Mouse (Mus musculus) intestine, embryonic 14.5 days (tissue): ENCODE measurements at regions not wholly inside any gene's neighbourhood (a gene's known extent, or its start where the extent isn't known, plus 50 kb on each side); places are given as distances from the start of the nearest gene placed in this dataset.

ENCODE experiments used
- ATAC-seq: fragments of 200-750 bp; cut with Nextera tagmentation; replicated peaks from 2 replicates; pipeline ENCODE4 v1.8.0; 2017; ENCODE audit warnings: low read depth, moderate number of reproducible peaks, moderate TSS enrichment, moderate library complexity; ENCODE audit not compliant: low FRiP score, low TSS enrichment
- DNase-seq: peaks from one replicate; pipeline ENCODE4 v3.0.0-alpha.2; 2018; ENCODE audit warnings: low spot score
- H3K27ac ChIP-seq: fragments of 300-500 bp; sonication (generic); 2 replicates; pipeline ENCODE4 v1.5.1; 2014; ENCODE audit warnings: low read depth, mild to moderate bottlenecking, control low read depth
- H3K27me3 ChIP-seq: fragments of 300-500 bp; sonication (generic); replicated peaks from 2 replicates; pipeline ENCODE4 v1.6.1; 2014; ENCODE audit warnings: low read length, control low read depth; ENCODE audit not compliant: control insufficient read depth, insufficient read depth
- H3K36me3 ChIP-seq: fragments of 300-500 bp; sonication (generic); 2 replicates; pipeline ENCODE4 v1.6.1; 2014; ENCODE audit warnings: low read length, control low read depth; ENCODE audit not compliant: control insufficient read depth, insufficient read depth
- H3K4me1 ChIP-seq: fragments of 300-500 bp; sonication (generic); replicated peaks from 2 replicates; pipeline ENCODE4 v1.6.1; 2014; ENCODE audit warnings: low read length, control low read depth, mixed read lengths; ENCODE audit not compliant: control insufficient read depth, insufficient read depth
- H3K4me2 ChIP-seq: fragments of 300-500 bp; sonication (generic); 2 replicates; pipeline ENCODE4 v1.6.1; 2014; ENCODE audit warnings: low read length
- H3K4me3 ChIP-seq: fragments of 300-500 bp; sonication (generic); 2 replicates; pipeline ENCODE4 v1.5.1; 2014; ENCODE audit warnings: low read depth, low read length, control low read depth, mixed read lengths
- H3K9ac ChIP-seq: fragments of 300-500 bp; sonication (generic); 2 replicates; pipeline ENCODE4 v1.6.1; 2014; ENCODE audit warnings: mild to moderate bottlenecking, low read length
- H3K9me3 ChIP-seq: fragments of 300-500 bp; sonication (generic); 2 replicates; pipeline ENCODE4 v1.6.1; 2016; ENCODE audit warnings: low read length, control low read depth; ENCODE audit not compliant: control insufficient read depth
- WGBS: fragments of 180-500 bp; shearing (Covaris S2); extraction: QIAGEN DNeasy Blood & Tissue Kit; methylation state at CpG from one replicate; pipeline ENCODE4 v1.1.7; 2014; 5-methylcytosine and 5-hydroxymethylcytosine counted together

DNA sequence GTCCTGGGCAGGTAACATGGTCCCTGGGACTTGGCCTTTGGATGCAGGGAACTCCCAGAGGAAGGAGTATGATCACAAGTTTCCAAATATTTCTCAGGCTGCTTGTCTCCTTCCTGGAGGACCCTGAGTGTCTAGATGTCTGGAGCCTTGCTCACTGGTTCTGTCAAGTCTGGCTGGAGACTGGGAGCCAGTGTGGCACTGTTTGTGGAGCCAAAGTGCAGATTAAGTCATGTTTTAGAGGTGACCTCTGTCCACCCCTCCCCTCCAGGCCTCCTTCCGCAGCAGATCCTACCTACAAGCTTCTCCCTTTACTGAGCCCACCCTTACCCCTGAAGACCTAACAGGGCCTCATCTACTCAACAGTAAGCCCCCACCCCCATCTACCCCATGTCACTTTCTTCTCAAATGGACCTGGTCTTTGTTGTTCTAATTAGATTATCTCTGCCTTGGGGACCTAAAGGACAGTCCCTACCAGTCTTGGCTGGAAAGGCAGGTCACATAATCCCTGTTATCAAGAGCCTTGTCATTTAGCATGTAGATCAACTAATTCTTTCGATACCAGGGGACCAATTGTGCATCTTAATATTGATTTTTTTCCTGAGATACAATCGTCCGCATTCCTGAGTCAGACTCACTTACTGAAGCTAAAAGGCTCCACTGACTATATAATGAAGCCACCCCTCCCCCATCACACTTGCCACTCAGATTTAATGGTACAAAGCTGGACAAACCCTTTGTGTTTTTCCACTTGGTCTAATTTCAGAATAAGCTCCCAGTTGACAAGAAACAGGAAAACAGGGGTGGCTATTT lies 148.2 kb upstream of the Tbx20 start:
- H3K9ac ChIP-seq = no peak overlapping the region
- no peak overlapping the region for H3K27ac ChIP-seq
- H3K4me2 ChIP-seq = no peak overlapping the region
- no peaks in the 10 kb centered on the region for H3K9me3 ChIP-seq
- H3K4me1 ChIP-seq = no peaks in the 10 kb centered on the region
- H3K4me3 ChIP-seq = no peak overlapping the region
- WGBS = 73% methylated on average over 4 of the region's 4 CpGs
- ATAC-seq (no peak), DNase-seq (no peak)
- no peaks in the 10 kb centered on the region for H3K27me3 ChIP-seq
- H3K36me3 ChIP-seq = no peaks in the 10 kb centered on the region

DNA sequence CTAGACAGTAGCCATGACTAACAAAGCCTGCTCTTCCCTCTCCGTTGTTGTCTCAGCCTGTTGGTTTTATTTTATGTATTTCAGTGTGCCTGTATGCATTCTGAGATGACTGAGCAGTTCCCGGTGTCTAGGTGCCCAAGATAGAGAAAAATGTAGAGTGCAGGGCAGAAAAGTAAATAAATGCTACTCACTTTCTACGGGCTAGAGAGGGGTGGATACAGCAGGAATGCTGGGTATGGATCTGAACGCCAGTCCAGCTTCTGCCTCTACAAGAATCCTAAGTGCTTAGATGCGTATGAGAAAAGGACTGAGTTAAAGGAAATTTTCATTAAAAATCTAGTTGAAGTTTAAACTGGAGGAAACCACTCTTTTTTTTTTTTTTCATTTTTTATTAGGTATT lies 149.4 kb upstream of the Tbx20 start:
- Histone ChIP-seq H3K27me3 (no peaks in the 10 kb centered on the region), H3K4me2 (no peak overlapping the region), H3K9ac (no peak overlapping the region), H3K9me3 (no peaks in the 10 kb centered on the region), H3K4me3 (no peak overlapping the region), H3K4me1 (no peaks in the 10 kb centered on the region), H3K27ac (no peak overlapping the region), H3K36me3 (no peaks in the 10 kb centered on the region)
- DNase-seq (no peak), ATAC-seq (no peak)
- 69% methylated on average over 5 of the region's 5 CpGs for WGBS

DNA sequence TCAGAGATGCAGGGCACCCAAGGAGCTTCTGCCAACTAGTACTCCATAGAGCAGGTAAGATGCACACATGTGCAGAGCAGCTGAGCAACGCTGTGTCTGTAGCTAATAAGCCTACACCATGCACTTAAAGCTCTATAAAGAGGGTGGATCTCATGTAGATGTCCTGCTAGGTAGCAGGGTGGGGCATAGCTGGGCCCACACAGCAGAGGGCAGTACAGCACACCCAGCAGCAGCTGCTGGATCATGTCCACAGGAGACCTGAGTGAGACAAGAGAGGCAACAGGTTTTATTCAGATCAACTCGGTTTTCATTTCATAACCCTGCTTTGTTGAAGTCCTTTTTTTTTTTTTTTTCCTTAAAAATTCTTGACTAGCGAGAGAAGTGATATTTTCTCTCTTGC lies 151.5 kb upstream of the Gm10181 start:
- Histone ChIP-seq H3K4me3 (no peak overlapping the region), H3K9ac (no peak overlapping the region)

DNA sequence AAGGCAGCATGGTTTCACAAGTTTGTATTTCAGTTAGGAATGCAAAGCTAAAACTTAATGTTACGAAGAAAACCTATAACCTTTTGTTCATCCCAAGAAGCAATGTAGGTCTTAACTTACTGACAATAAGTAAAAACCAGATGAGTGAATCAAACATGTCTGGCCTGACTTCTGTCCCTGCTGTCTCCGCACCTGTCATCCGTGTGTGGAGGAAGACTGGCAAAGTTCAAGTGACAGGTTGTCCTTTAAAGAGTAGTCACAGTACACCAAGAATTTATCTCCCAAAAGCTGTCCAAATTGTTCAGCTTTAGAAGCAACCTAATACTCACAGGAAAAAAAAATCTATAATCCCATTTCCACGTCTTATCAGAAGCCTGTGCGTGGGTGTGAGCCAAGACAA lies 146.3 kb upstream of the Gm10181 start:
- WGBS = 75% methylated on average over 5 of the region's 5 CpGs
- no peak overlapping the region for H3K4me2 ChIP-seq
- no peaks in the 10 kb centered on the region for H3K4me1 ChIP-seq
- H3K27me3 ChIP-seq = no peaks in the 10 kb centered on the region
- no peaks in the 10 kb centered on the region for H3K9me3 ChIP-seq
- no peak overlapping the region for H3K9ac ChIP-seq
- H3K4me3 ChIP-seq = no peak overlapping the region
- H3K36me3 ChIP-seq = no peaks in the 10 kb centered on the region
- H3K27ac ChIP-seq = no peak overlapping the region
- no peak for ATAC-seq
- no peak for DNase-seq

More for the DNA sequence above, 151.5 kb upstream of the Gm10181 start:
- ATAC-seq (no peak), DNase-seq (no peak)
- H3K4me2 ChIP-seq = no peak overlapping the region
- H3K9me3 ChIP-seq = no peaks in the 10 kb centered on the region
- H3K27ac ChIP-seq = no peak overlapping the region
- H3K4me1 ChIP-seq = no peaks in the 10 kb centered on the region
- H3K27me3 ChIP-seq = no peaks in the 10 kb centered on the region
- 58% methylated on average over 3 of the region's 3 CpGs for WGBS
- H3K36me3 ChIP-seq = no peaks in the 10 kb centered on the region

DNA sequence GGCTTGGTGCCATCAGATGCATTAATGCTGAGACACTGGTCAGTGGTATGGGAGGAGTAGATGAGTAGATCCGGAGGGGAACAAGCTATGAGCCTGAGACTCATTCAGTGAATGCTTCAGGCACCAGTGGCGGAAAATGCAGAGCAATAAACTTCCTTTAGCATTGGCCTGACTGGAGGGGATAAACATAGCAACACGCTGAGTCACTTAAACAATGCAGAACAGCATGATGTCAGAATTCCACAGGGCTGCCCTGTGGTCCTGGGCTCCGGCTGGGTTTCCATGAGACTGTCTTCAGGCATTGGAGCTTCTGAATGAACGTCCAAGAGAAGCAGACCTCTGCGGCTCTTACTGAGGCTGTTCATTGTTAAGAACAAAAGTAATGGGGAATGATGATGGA lies 145.4 kb upstream of the Gm10181 start:
- ATAC-seq = no peak

DNA sequence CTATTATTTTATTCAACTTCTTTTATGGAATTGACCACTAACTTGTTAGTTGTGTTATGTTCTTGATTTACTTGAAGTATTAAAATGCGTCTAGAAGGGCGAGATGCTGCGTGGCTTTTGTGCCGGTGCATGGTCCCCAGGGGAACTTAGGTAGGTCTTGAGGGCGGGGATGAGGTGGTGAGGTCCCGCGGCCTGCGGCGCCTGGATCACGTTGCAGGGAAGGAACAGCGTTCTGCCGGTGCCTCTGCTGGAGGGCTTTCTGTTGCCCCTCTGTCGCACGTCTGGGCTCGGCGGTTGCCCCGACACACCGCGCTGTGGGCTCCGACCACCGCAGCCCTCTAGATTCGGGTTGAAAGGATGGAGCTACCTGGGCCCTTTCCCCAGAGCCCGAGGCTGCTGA lies 136.7 kb upstream of the Gm10181 start:
- Histone ChIP-seq H3K9me3 (no peaks in the 10 kb centered on the region), H3K4me1 (no peaks in the 10 kb centered on the region), H3K27me3 (no peaks in the 10 kb centered on the region), H3K4me3 (no peak overlapping the region), H3K9ac (no peak overlapping the region), H3K4me2 (no peak overlapping the region), H3K36me3 (no peaks in the 10 kb centered on the region), H3K27ac (no peak overlapping the region)
- 32% methylated on average over 23 of the region's 23 CpGs for WGBS
- DNase-seq = no peak
- no peak for ATAC-seq

More for the DNA sequence above, 145.4 kb upstream of the Gm10181 start:
- WGBS = 16% methylated on average over 6 of the region's 6 CpGs
- no peak overlapping the region for H3K27ac ChIP-seq
- no peaks in the 10 kb centered on the region for H3K4me1 ChIP-seq
- H3K4me2 ChIP-seq = no peak overlapping the region
- H3K27me3 ChIP-seq = no peaks in the 10 kb centered on the region
- H3K9me3 ChIP-seq = no peaks in the 10 kb centered on the region
- no peak for DNase-seq
- H3K36me3 ChIP-seq = no peaks in the 10 kb centered on the region
- no peak overlapping the region for H3K4me3 ChIP-seq
- no peak overlapping the region for H3K9ac ChIP-seq

DNA sequence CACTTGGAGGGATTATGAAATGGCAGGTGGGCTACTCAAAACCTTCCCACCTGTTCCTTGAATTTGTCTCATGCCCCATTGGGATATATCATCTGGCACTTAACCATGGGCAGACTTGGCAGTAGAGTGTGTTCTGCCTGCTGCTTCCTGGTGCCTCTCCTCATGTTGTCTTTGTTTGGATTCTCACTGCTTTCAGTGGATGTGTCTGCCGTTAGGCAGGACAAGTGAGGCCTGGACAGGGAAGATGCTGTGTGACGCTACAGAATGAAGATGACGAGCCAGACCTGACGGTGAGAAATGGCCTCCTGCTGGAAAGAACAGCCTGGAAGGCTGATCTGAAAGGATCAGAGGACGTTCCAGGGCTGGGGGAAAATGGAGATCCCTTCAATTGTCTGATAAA lies 133.6 kb upstream of the Gm10181 start:
- DNase-seq (no peak), ATAC-seq (no peak)
- Histone ChIP-seq H3K36me3 (no peaks in the 10 kb centered on the region), H3K27me3 (no peaks in the 10 kb centered on the region), H3K27ac (no peak overlapping the region), H3K9ac (no peak overlapping the region), H3K4me1 (no peaks in the 10 kb centered on the region), H3K4me2 (no peak overlapping the region), H3K9me3 (no peaks in the 10 kb centered on the region), H3K4me3 (no peak overlapping the region)
- 67% methylated on average over 5 of the region's 5 CpGs for WGBS

DNA sequence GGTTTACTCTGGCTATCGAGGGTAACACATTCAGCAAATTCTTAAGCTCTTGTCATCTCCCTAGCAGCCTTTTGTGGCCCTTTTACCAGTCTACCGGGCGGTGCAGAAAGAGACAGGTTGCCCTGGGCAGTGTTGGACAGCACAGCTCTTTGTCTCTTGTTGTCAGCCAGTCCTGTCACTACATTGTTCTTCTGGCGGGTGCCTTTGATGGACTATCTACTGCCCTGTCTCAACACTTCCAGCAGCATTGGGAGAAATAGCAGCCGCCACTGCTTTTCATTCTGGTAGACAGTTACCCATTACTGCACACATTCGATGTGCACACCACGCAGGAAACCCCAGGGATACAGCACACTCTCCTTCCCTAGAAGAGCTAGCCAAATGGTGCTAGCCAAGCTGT lies 132.7 kb upstream of the Gm10181 start:
- H3K4me3 ChIP-seq = no peak overlapping the region
- no peaks in the 10 kb centered on the region for H3K9me3 ChIP-seq
- H3K4me2 ChIP-seq = no peak overlapping the region
- H3K4me1 ChIP-seq = no peaks in the 10 kb centered on the region
- H3K27ac ChIP-seq = no peak overlapping the region
- DNase-seq (no peak), ATAC-seq (no peak)
- no peaks in the 10 kb centered on the region for H3K36me3 ChIP-seq
- WGBS = 71% methylated on average over 7 of the region's 7 CpGs
- H3K27me3 ChIP-seq = no peaks in the 10 kb centered on the region
- no peak overlapping the region for H3K9ac ChIP-seq

DNA sequence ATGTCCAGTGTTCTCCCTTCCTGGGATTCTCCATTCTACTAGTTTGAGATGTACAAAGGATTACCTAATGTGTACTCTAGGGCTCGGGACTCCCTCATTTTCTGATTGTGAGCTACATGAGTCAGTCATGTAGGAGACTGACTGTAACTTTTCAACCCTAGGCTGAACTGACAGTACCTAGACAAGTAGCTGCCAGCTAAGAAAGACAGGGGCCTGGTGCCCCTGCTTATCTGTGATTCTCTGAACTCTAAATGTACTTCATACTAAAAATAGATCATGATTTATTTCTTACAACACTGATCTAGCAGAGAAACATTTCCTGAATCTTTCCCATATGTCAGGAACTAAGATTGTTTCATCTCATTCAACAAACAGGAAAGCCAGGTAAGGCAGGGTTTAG lies 125.9 kb upstream of the Gm10181 start:
- ATAC-seq (no peak), DNase-seq (no peak)
- WGBS = 85% methylated on average over 1 of the region's 1 CpGs
- Histone ChIP-seq H3K9me3 (no peaks in the 10 kb centered on the region), H3K4me2 (no peak overlapping the region), H3K4me1 (no peaks in the 10 kb centered on the region), H3K36me3 (no peaks in the 10 kb centered on the region), H3K4me3 (no peak overlapping the region), H3K9ac (no peak overlapping the region), H3K27me3 (no peaks in the 10 kb centered on the region), H3K27ac (no peak overlapping the region)
